Mouse (Mus musculus): Measurements from ENCODE around the gene Sntg2. TPM values are rescaled to one million over a fixed set of nuclear protein-coding genes. Genes with fewer than 3 reads are reported as not detected.

Gene Sntg2
- polyA plus RNA-seq, 1 experiment from 2014 or later, result 1.4 TPM

- Histone ChIP-seq H3K27ac (no peak overlapping the region), H3K9me3 (no peaks in the 10 kb centered on the region), H3K9ac (no peak overlapping the region), H3K4me1 (no peaks in the 10 kb centered on the region), H3K27me3 (no peaks in the 10 kb centered on the region), H3K36me3 (replicated peaks) (no peaks in the 10 kb centered on the region), H3K4me3 (replicated peaks) (no peak overlapping the region), H3K4me2 (no peak overlapping the region)
- ATAC-seq (ENCODE audit: low FRiP score), result no peak
- WGBS, result 80% methylated on average over 4 of the region's 4 CpGs
Observed at GRCm38 (mm10) chr12:30347284-30347683, 25.9 kb downstream of the Sntg2 start.

GRCm38 (mm10) chr12:30344806-30345205 lies 28.4 kb downstream of the Sntg2 start:
- no peaks in the 10 kb centered on the region for H3K27me3 ChIP-seq
- 67% methylated on average over 1 of the region's 1 CpGs for WGBS

GRCm38 (mm10) chr12:30336301-30336700 lies 36.9 kb downstream of the Sntg2 start:
- 89% methylated on average over 5 of the region's 5 CpGs for WGBS
- Histone ChIP-seq H3K9me3 (no peaks in the 10 kb centered on the region), H3K4me1 (peaks cover 2% of the 10 kb centered on the region; the same call in 1 of the 2 replicates), H3K9ac (no peak overlapping the region), H3K27me3 (no peaks in the 10 kb centered on the region), H3K4me2 (no peak overlapping the region), H3K36me3 (replicated peaks) (no peaks in the 10 kb centered on the region), H3K4me3 (replicated peaks) (no peak overlapping the region), H3K27ac (no peak overlapping the region)
- no peak for ATAC-seq (ENCODE audit: low FRiP score)

More at GRCm38 (mm10) chr12:30344806-30345205, 28.4 kb downstream of the Sntg2 start:
- H3K36me3 ChIP-seq (replicated peaks), result no peaks in the 10 kb centered on the region
- no peak for ATAC-seq (ENCODE audit: low FRiP score)
- no peak overlapping the region for H3K9ac ChIP-seq
- H3K4me2 ChIP-seq, result no peak overlapping the region
- no peak overlapping the region for H3K27ac ChIP-seq
- H3K4me3 ChIP-seq (replicated peaks), result no peak overlapping the region
- no peaks in the 10 kb centered on the region for H3K9me3 ChIP-seq
- H3K4me1 ChIP-seq, result no peaks in the 10 kb centered on the region

DNA sequence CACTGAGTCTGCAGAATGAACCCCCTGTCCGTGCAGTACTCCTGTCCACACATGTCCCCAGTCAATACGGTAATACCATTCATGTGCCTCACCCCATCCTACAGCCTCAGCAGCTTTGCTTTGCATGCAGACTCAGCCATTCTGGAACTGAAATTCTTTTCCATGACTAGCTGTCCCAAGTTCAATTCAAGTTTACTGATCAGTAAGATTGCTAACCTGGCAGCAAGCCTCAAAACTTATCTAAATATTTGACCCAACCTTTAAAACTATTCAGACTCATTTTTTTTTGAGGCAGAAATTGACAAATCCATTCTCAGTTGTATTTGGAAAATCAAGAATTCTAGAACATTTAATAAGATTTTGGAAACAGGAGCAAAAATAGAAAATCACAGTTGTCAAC lies 38.7 kb downstream of the Sntg2 start:
- Histone ChIP-seq H3K4me2 (no peak overlapping the region), H3K9me3 (no peaks in the 10 kb centered on the region), H3K36me3 (replicated peaks) (no peaks in the 10 kb centered on the region), H3K27me3 (no peaks in the 10 kb centered on the region), H3K9ac (no peak overlapping the region), H3K4me3 (replicated peaks) (no peak overlapping the region), H3K27ac (no peak overlapping the region), H3K4me1 (peaks cover 2% of the 10 kb centered on the region; the same call in 1 of the 2 replicates)
- ATAC-seq (ENCODE audit: low FRiP score), result no peak
- 87% methylated on average over 2 of the region's 2 CpGs for WGBS

DNA sequence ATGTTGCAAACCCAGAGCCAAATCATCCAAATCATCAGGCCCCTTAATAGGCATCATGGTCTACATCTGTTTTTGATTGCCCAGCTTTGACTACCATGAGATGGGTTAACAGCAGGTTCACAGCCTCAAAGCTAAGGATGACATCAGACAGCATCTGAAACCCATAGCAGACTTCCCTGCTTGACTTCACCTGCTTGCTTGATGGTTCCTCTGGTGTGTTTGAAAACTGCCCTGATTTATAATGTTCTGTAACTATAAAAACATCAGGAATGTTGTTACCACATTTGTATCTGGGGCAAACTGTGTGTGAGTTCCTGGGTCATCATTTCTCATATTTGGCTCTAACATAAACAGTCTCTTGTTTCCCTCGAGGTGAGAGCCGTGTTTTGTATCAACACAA lies 55.2 kb downstream of the Sntg2 start:
- Histone ChIP-seq H3K9ac (no peak overlapping the region), H3K4me3 (replicated peaks) (no peak overlapping the region), H3K27ac (no peak overlapping the region), H3K9me3 (no peaks in the 10 kb centered on the region), H3K4me2 (no peak overlapping the region), H3K4me1 (no peaks in the 10 kb centered on the region), H3K36me3 (replicated peaks) (no peaks in the 10 kb centered on the region), H3K27me3 (no peaks in the 10 kb centered on the region)
- 80% methylated on average over 2 of the region's 2 CpGs for WGBS
- ATAC-seq (ENCODE audit: low FRiP score), result no peak

- ATAC-seq (ENCODE audit: low FRiP score), result no peak
- no peaks in the 10 kb centered on the region for H3K9me3 ChIP-seq
Observed at GRCm38 (mm10) chr12:30313021-30313420, 60.2 kb downstream of the Sntg2 start.

GRCm38 (mm10) chr12:30308197-30308939 lies 64.8 kb downstream of the Sntg2 start:
- Histone ChIP-seq H3K27me3 (no peaks in the 10 kb centered on the region), H3K4me2 (no peak overlapping the region), H3K9ac (no peak overlapping the region), H3K36me3 (replicated peaks) (no peaks in the 10 kb centered on the region), H3K4me1 (peaks cover 7% of the 10 kb centered on the region; the same call in 1 of the 2 replicates), H3K9me3 (no peaks in the 10 kb centered on the region), H3K27ac (no peak overlapping the region), H3K4me3 (replicated peaks) (no peak overlapping the region)
- no peak for ATAC-seq (ENCODE audit: low FRiP score)
- WGBS, result 72% methylated on average over 5 of the region's 5 CpGs

More at GRCm38 (mm10) chr12:30313021-30313420, 60.2 kb downstream of the Sntg2 start:
- Histone ChIP-seq H3K4me3 (replicated peaks) (no peak overlapping the region), H3K9ac (no peak overlapping the region), H3K27ac (no peak overlapping the region), H3K27me3 (no peaks in the 10 kb centered on the region), H3K4me2 (no peak overlapping the region), H3K4me1 (no peaks in the 10 kb centered on the region), H3K36me3 (replicated peaks) (no peaks in the 10 kb centered on the region)

GRCm38 (mm10) chr12:30292724-30293560 lies 80.2 kb downstream of the Sntg2 start:
- H3K4me1 ChIP-seq, result no peaks in the 10 kb centered on the region

GRCm38 (mm10) chr12:30286888-30287573 lies 86.1 kb downstream of the Sntg2 start:
- Histone ChIP-seq H3K27ac (no peak overlapping the region), H3K4me3 (replicated peaks) (no peak overlapping the region), H3K4me2 (no peak overlapping the region), H3K27me3 (no peaks in the 10 kb centered on the region), H3K9me3 (no peaks in the 10 kb centered on the region), H3K4me1 (no peaks in the 10 kb centered on the region), H3K36me3 (replicated peaks) (no peaks in the 10 kb centered on the region), H3K9ac (no peak overlapping the region)
- ATAC-seq (ENCODE audit: low FRiP score), result no peak
- 40% methylated on average over 5 of the region's 5 CpGs for WGBS

More at GRCm38 (mm10) chr12:30292724-30293560, 80.2 kb downstream of the Sntg2 start:
- WGBS, result 85% methylated on average over 13 of the region's 13 CpGs
- Histone ChIP-seq H3K4me3 (replicated peaks) (no peak overlapping the region), H3K27me3 (no peaks in the 10 kb centered on the region), H3K27ac (no peak overlapping the region), H3K4me2 (no peak overlapping the region), H3K9ac (no peak overlapping the region), H3K9me3 (no peaks in the 10 kb centered on the region), H3K36me3 (replicated peaks) (no peaks in the 10 kb centered on the region)
- no peak for ATAC-seq (ENCODE audit: low FRiP score)

DNA sequence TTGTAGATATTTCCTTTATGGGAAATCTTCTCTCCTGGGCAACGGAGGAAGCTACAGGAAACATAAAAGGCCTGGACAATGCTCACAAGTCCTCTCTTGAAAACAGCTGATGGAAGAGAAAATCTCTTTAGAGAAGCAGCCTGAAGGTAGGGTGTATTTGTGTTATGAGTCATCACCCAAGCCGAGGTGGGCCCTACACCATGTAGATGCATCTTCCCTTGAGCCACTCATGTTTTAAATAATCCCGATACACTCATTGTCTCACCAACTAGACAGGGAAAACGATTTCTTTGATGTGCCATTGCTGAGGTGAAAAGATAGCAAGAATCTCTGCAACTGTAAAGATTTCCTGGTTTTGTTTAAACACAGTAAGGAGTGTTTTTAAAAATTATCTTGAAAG lies 89.4 kb downstream of the Sntg2 start:
- Histone ChIP-seq H3K4me2 (no peak overlapping the region), H3K27me3 (no peaks in the 10 kb centered on the region), H3K4me1 (no peaks in the 10 kb centered on the region), H3K9ac (no peak overlapping the region), H3K36me3 (replicated peaks) (no peaks in the 10 kb centered on the region), H3K4me3 (replicated peaks) (no peak overlapping the region), H3K27ac (no peak overlapping the region), H3K9me3 (no peaks in the 10 kb centered on the region)
- no peak for ATAC-seq (ENCODE audit: low FRiP score)
- 87% methylated on average over 4 of the region's 4 CpGs for WGBS

GRCm38 (mm10) chr12:30272242-30272985 lies 100.8 kb downstream of the Sntg2 start:
- ATAC-seq (ENCODE audit: low FRiP score), result no peak
- Histone ChIP-seq H3K4me1 (no peaks in the 10 kb centered on the region), H3K27ac (no peak overlapping the region), H3K9ac (no peak overlapping the region), H3K36me3 (replicated peaks) (no peaks in the 10 kb centered on the region), H3K9me3 (no peaks in the 10 kb centered on the region), H3K4me3 (replicated peaks) (no peak overlapping the region), H3K4me2 (no peak overlapping the region), H3K27me3 (no peaks in the 10 kb centered on the region)
- WGBS, result 91% methylated on average over 8 of the region's 8 CpGs

DNA sequence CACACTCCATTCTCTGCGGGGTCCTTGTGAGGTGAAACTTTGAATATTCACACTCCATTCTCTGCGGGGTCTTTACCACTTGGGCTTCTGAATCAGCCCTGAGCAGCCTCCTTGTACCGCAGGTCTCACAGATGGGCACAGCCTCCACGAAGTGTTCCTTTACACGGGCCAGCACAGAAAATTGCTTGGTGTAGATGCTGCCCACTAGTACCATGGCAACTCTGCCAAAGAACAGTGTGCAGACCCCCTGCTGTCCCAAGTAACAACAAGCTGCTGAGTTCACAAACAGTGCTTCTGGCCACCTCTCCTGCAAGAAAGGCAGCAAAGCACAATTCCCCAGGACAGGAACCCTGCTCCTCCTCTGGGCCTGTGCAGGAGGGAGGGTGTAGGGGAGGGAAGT lies 109.0 kb downstream of the Sntg2 start:
- Histone ChIP-seq H3K4me3 (replicated peaks) (no peak overlapping the region), H3K9ac (no peak overlapping the region), H3K4me1 (peaks cover 8% of the 10 kb centered on the region), H3K9me3 (no peaks in the 10 kb centered on the region), H3K4me2 (no peak overlapping the region), H3K27me3 (no peaks in the 10 kb centered on the region; the same call in 1 of the 2 replicates), H3K27ac (no peak overlapping the region), H3K36me3 (replicated peaks) (no peaks in the 10 kb centered on the region)
- WGBS, result 55% methylated on average over 5 of the region's 5 CpGs
- ATAC-seq (ENCODE audit: low FRiP score), result no peak
